Mouse (Mus musculus): ENCODE data around the gene Tbck. TPM values are rescaled to one million over a fixed set of nuclear protein-coding genes. Genes with fewer than 3 reads are reported as not detected.

Tbck gene
- 17.4 TPM for polyA plus RNA-seq (2014; fragmentation: Illumina TruSeq; extraction: RNeasy Lipid Tissue Mini Kit (QIAGEN cat#74804); ENCODE audit: low replicate concordance)

DNA sequence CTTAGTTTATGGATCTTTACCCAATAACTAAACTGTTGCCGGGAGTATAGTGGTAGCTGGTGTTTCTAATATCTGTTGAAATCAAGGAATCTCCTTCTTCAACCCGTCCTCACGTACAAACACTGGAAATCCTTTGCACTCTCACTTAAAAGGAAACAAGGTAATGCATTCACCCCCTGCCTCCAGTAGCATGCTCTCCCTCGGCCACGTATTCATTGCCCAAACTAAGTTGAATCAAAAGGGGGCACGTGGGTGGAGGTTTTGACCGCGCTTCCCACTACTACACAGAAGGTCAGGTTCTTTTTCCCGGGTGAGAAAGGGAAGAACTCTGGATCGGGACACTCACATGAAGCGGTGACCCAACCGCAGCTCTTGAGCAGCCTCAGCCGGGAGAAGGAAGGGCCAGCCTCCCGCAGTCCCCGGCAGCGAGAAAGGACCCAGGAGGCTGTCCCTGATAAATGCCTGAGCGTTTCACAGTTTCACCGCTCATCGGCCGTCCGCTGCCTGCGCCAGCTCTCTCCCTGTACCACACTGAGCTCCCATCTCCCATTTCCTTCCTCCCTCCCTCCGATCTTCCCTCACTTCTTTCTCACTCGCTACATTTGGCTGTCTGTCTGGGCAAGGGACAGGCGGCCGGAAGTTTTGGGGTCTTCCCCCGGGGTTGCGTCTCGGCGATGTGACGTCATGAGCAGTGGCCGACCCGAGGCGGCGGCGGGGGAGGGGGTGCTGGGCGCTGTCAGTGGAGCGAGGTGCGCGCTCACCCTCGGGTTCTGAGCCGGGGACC is at the start of gene Tbck:
TSS of gene Tbck (plus strand) at position 698 of the 784 bp plus-strand sequence.

DNA sequence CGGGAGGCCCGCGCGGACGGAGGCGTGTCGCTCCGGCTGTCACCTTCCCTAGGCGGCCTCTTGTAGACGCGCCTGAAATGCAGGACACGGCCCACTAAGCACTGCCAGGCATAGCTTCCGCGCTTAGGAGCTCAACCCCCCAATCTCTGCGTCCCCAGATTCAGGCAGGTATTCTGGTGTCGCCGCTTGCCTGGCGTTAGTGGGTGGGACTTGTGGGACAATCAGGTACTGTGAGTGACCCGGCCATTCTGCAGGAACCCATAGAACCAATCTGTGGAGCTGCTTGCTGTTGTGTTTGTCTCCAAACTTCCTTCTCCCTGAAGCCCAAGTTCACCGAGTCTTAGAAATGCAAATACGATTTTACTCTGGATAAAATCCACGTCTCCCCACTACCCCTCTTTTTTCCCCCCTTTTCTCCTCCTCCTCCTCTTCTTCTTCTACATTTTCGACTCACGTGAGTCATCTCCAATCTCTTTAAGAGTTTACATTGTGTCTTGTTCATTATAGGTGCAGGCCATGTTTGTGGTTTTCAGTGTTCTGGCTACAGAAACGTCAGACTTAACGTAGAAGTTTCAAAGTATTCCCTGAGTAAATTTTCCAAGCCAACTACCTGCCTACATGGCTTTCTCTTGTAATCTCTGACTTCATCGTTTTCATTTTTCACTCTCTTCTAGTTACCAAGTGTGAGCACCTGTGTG is 436 bp downstream of the Tbck start, which contains the start of gene Aimp1:
TSS of gene Aimp1 (minus strand) at position 140 of the 698 bp plus-strand sequence.

Other genes with a start within 250 kb of the Tbck start
- 748 TPM for gene Gimd1, start 54.3 kb upstream of the Tbck start, polyA plus RNA-seq (2014; fragmentation: Illumina TruSeq; extraction: RNeasy Lipid Tissue Mini Kit (QIAGEN cat#74804); ENCODE audit: low replicate concordance)
- gene Aimp1, start 226 bp downstream of the Tbck start, polyA plus RNA-seq (2014; fragmentation: Illumina TruSeq; extraction: RNeasy Lipid Tissue Mini Kit (QIAGEN cat#74804); ENCODE audit: low replicate concordance): 103 TPM

All from small intestine, adult 10 weeks (tissue).